Mouse (Mus musculus) hindbrain, embryonic 10.5 days (tissue): Measurements from ENCODE around the gene Rasal1. TPM values are rescaled to one million over a fixed set of nuclear protein-coding genes. Genes with fewer than 3 reads are reported as not detected.
A peak's percentile ranks its signal among the peaks of the same experiment; 100 is the strongest.

Source experiments
- DNase-seq: peaks from one replicate; pipeline ENCODE4 v3.0.0-alpha.2; 2017; ENCODE audit warnings: low spot score
- H3K27ac ChIP-seq: fragments of 300-500 bp; sonication (generic); 2 replicates; pipeline ENCODE4 v1.5.1; 2016; ENCODE audit warnings: mild to moderate bottlenecking, moderate library complexity
- H3K27me3 ChIP-seq: fragments of 300-500 bp; sonication (generic); 2 replicates; pipeline ENCODE4 v1.6.1; 2016; ENCODE audit warnings: mild to moderate bottlenecking; ENCODE audit not compliant: poor library complexity, insufficient read depth, severe bottlenecking
- H3K36me3 ChIP-seq: fragments of 300-500 bp; sonication (generic); 2 replicates; pipeline ENCODE4 v1.6.1; 2016; ENCODE audit warnings: mild to moderate bottlenecking, moderate library complexity
- H3K4me1 ChIP-seq: fragments of 300-500 bp; sonication (generic); replicated peaks from 2 replicates; pipeline ENCODE4 v1.6.1; 2016; ENCODE audit warnings: mild to moderate bottlenecking
- H3K4me3 ChIP-seq: fragments of 300-500 bp; sonication (generic); 2 replicates; pipeline ENCODE4 v1.5.1; 2016; ENCODE audit warnings: mild to moderate bottlenecking, moderate library complexity
- H3K9me3 ChIP-seq: fragments of 300-500 bp; sonication (generic); 2 replicates; pipeline ENCODE4 v1.6.1; 2016; ENCODE audit warnings: mild to moderate bottlenecking, moderate library complexity
- WGBS: fragments of 180-500 bp; shearing (Covaris S2); methylation state at CpG from one replicate; pipeline ENCODE4 v1.1.7; 2016; 5-methylcytosine and 5-hydroxymethylcytosine counted together
- polyA plus RNA-seq: library from polyadenylated mRNA; unstranded; fragments of >200 nt; fragmentation: Nextera tagmentation; extraction: Ambion mirVana; gene quantifications from 2 replicates; pipeline ENCODE4 v1.2.1, GENCODE M21; 2016

Rasal1 gene
- polyA plus RNA-seq, 1 experiment from 2014 or later = 0.13 TPM

- H3K27me3 ChIP-seq = peaks cover 63% of the 10 kb centered on the region
- H3K36me3 ChIP-seq = no peaks in the 10 kb centered on the region
- H3K4me3 ChIP-seq = peak overlapping the region; percentile 42; the same call in 1 of the 2 replicates
- WGBS = 45% methylated on average over 12 of the region's 12 CpGs
- H3K9me3 ChIP-seq = no peaks in the 10 kb centered on the region
- no peak for DNase-seq
- H3K4me1 ChIP-seq = peaks cover 17% of the 10 kb centered on the region
- no peak overlapping the region for H3K27ac ChIP-seq
Measured at GRCm38 (mm10) chr5:120647814-120648491, 659 bp upstream of the Rasal1 start.

- no peak for DNase-seq
- 6% methylated on average over 21 of the region's 21 CpGs for WGBS
- Histone ChIP-seq H3K9me3 (no peaks in the 10 kb centered on the region), H3K4me3 (peak overlapping the region; percentile 42), H3K4me1 (peaks cover 17% of the 10 kb centered on the region), H3K27me3 (peaks cover 74% of the 10 kb centered on the region), H3K36me3 (no peaks in the 10 kb centered on the region), H3K27ac (no peak overlapping the region)
Measured at GRCm38 (mm10) chr5:120649374-120649933, 842 bp downstream of the Rasal1 start.

GRCm38 (mm10) chr5:120649938-120650337 lies 1.3 kb downstream of the Rasal1 start:
- H3K4me3 ChIP-seq = no peak overlapping the region; the same call in 1 of the 2 replicates
- H3K9me3 ChIP-seq = no peaks in the 10 kb centered on the region
- no peak for DNase-seq
- peaks cover 17% of the 10 kb centered on the region for H3K4me1 ChIP-seq
- peaks cover 74% of the 10 kb centered on the region for H3K27me3 ChIP-seq
- 24% methylated on average over 13 of the region's 13 CpGs for WGBS
- H3K27ac ChIP-seq = no peak overlapping the region
- H3K36me3 ChIP-seq = no peaks in the 10 kb centered on the region

- Histone ChIP-seq H3K27ac (no peak overlapping the region), H3K4me3 (no peak overlapping the region), H3K27me3 (peaks cover 72% of the 10 kb centered on the region), H3K9me3 (no peaks in the 10 kb centered on the region), H3K36me3 (no peaks in the 10 kb centered on the region), H3K4me1 (peaks cover 17% of the 10 kb centered on the region)
- 76% methylated on average over 5 of the region's 5 CpGs for WGBS
- no peak for DNase-seq
Measured at GRCm38 (mm10) chr5:120651230-120651629, 2.6 kb downstream of the Rasal1 start.

- Histone ChIP-seq H3K9me3 (no peaks in the 10 kb centered on the region), H3K27me3 (peaks cover 56% of the 10 kb centered on the region), H3K4me3 (no peak overlapping the region), H3K36me3 (no peaks in the 10 kb centered on the region), H3K4me1 (peaks cover 17% of the 10 kb centered on the region), H3K27ac (no peak overlapping the region)
- no peak for DNase-seq
- WGBS = 81% methylated on average over 28 of the region's 28 CpGs
Measured at GRCm38 (mm10) chr5:120652915-120653701, 4.5 kb downstream of the Rasal1 start.

GRCm38 (mm10) chr5:120653873-120654272 lies 5.3 kb downstream of the Rasal1 start:
- peaks cover 12% of the 10 kb centered on the region for H3K4me1 ChIP-seq
- H3K36me3 ChIP-seq = no peaks in the 10 kb centered on the region
- no peaks in the 10 kb centered on the region for H3K9me3 ChIP-seq
- H3K27me3 ChIP-seq = peaks cover 51% of the 10 kb centered on the region
- H3K4me3 ChIP-seq = no peak overlapping the region
- no peak for DNase-seq
- WGBS = 88% methylated on average over 2 of the region's 2 CpGs
- no peak overlapping the region for H3K27ac ChIP-seq

GRCm38 (mm10) chr5:120656281-120656751 lies 7.7 kb downstream of the Rasal1 start:
- no peak overlapping the region for H3K4me3 ChIP-seq

GRCm38 (mm10) chr5:120660816-120661215 lies 12.2 kb downstream of the Rasal1 start:
- Histone ChIP-seq H3K9me3 (no peaks in the 10 kb centered on the region), H3K4me3 (no peak overlapping the region), H3K27ac (no peak overlapping the region), H3K36me3 (no peaks in the 10 kb centered on the region), H3K27me3 (peaks cover 16% of the 10 kb centered on the region), H3K4me1 (peaks cover 6% of the 10 kb centered on the region; the same call in 1 of the 2 replicates)
- 50% methylated on average over 5 of the region's 5 CpGs for WGBS
- DNase-seq = no peak

More at GRCm38 (mm10) chr5:120656281-120656751, 7.7 kb downstream of the Rasal1 start:
- Histone ChIP-seq H3K27ac (no peak overlapping the region), H3K36me3 (no peaks in the 10 kb centered on the region), H3K27me3 (peaks cover 26% of the 10 kb centered on the region), H3K9me3 (no peaks in the 10 kb centered on the region), H3K4me1 (peaks cover 4% of the 10 kb centered on the region; the same call in 1 of the 2 replicates)
- no peak for DNase-seq
- 87% methylated on average over 12 of the region's 12 CpGs for WGBS

GRCm38 (mm10) chr5:120664888-120665287 lies 16.3 kb downstream of the Rasal1 start:
- 60% methylated on average over 2 of the region's 2 CpGs for WGBS
- no peak for DNase-seq
- H3K4me3 ChIP-seq = no peak overlapping the region
- H3K9me3 ChIP-seq = no peaks in the 10 kb centered on the region
- H3K36me3 ChIP-seq = no peaks in the 10 kb centered on the region
- peaks cover 20% of the 10 kb centered on the region for H3K27me3 ChIP-seq
- H3K4me1 ChIP-seq = peaks cover 10% of the 10 kb centered on the region; the same call in 1 of the 2 replicates
- H3K27ac ChIP-seq = no peak overlapping the region

- no peak overlapping the region for H3K27ac ChIP-seq
- peaks cover 8% of the 10 kb centered on the region; the same call in 1 of the 2 replicates for H3K4me1 ChIP-seq
- no peaks in the 10 kb centered on the region for H3K36me3 ChIP-seq
- H3K9me3 ChIP-seq = no peaks in the 10 kb centered on the region
- no peak for DNase-seq
- peaks cover 16% of the 10 kb centered on the region for H3K27me3 ChIP-seq
- no peak overlapping the region for H3K4me3 ChIP-seq
- WGBS = 71% methylated on average over 7 of the region's 7 CpGs
Measured at GRCm38 (mm10) chr5:120668761-120669160, 20.1 kb downstream of the Rasal1 start.

GRCm38 (mm10) chr5:120670132-120670531 lies 21.5 kb downstream of the Rasal1 start:
- H3K4me3 ChIP-seq = no peak overlapping the region
- H3K36me3 ChIP-seq = no peaks in the 10 kb centered on the region
- 86% methylated on average over 7 of the region's 7 CpGs for WGBS
- DNase-seq = no peak
- peaks cover 16% of the 10 kb centered on the region for H3K27me3 ChIP-seq
- no peaks in the 10 kb centered on the region for H3K9me3 ChIP-seq
- no peak overlapping the region for H3K27ac ChIP-seq
- H3K4me1 ChIP-seq = peaks cover 15% of the 10 kb centered on the region

- 90% methylated on average over 3 of the region's 3 CpGs for WGBS
- Histone ChIP-seq H3K27me3 (0 out of 2 replicates have a peak, but pooled peaks cover 4% of the 10 kb centered on the region), H3K9me3 (no peaks in the 10 kb centered on the region), H3K4me3 (no peak overlapping the region), H3K27ac (no peak overlapping the region), H3K4me1 (peaks cover 8% of the 10 kb centered on the region), H3K36me3 (no peaks in the 10 kb centered on the region)
- no peak for DNase-seq
Measured at GRCm38 (mm10) chr5:120671865-120672264, 23.3 kb downstream of the Rasal1 start.
